Mouse (Mus musculus): ENCODE results near the gene Garnl3.

DNA sequence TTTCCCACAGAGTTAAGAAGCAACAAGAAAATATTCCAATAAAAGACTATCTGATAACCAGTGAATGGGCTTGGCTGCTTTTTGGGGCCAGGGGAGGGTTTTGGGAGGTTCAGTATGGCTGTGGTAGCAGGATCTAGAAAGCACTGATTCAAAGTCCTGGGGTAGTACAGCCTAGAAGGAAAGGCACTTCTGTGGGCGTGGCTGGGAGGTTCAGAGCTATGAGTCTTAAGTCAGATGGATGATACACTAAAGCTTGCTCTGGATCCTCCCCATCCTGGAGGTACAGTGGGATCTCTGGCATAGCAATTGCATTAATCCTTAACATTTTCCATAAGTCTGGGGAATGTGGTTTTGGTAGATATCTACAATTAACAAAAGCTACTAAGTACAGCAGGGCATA, 167.5 kb downstream of the Garnl3 start:
- TF ChIP-seq CHD2 (IDR thresholded peaks at IDR 0.05; ENCODE audit: low read depth, low read length) (no peak), ZC3H11A (IDR thresholded peaks at IDR 0.05; ENCODE audit: borderline replicate concordance, low read depth, low read length) (no peak), ZNF384 (IDR thresholded peaks at IDR 0.05; ENCODE audit: low read depth, low read length) (no peak), MAFK (IDR thresholded peaks at IDR 0.05; ENCODE audit: insufficient read depth, low read depth, low read length) (no peak)

Data from ES-E14 (cell line).